Mouse (Mus musculus) neural tube, embryonic 15.5 days (tissue): Measurements from ENCODE around the gene Glt8d2. TPM values are rescaled to one million over a fixed set of nuclear protein-coding genes. Genes with fewer than 3 reads are reported as not detected.

Experiments
- ATAC-seq: fragments of 200-750 bp; cut with Nextera tagmentation; 2 replicates; pipeline ENCODE4 v1.8.0; 2017; ENCODE audit warnings: mild to moderate bottlenecking, moderate TSS enrichment, moderate library complexity; ENCODE audit not compliant: low FRiP score
- H3K27ac ChIP-seq: fragments of 300-500 bp; sonication (generic); replicated peaks from 2 replicates; pipeline ENCODE4 v1.5.1; 2015; ENCODE audit warnings: mild to moderate bottlenecking, inconsistent platforms
- H3K27me3 ChIP-seq: fragments of 300-500 bp; sonication (generic); replicated peaks from 2 replicates; pipeline ENCODE4 v1.6.1; 2015; ENCODE audit warnings: inconsistent platforms
- H3K36me3 ChIP-seq: fragments of 300-500 bp; sonication (generic); 2 replicates; pipeline ENCODE4 v1.6.1; 2015; ENCODE audit warnings: inconsistent platforms
- H3K4me1 ChIP-seq: fragments of 300-500 bp; sonication (generic); 2 replicates; pipeline ENCODE4 v1.6.1; 2015; ENCODE audit warnings: inconsistent platforms
- H3K4me2 ChIP-seq: fragments of 300-500 bp; sonication (generic); 2 replicates; pipeline ENCODE4 v1.6.1; 2015; ENCODE audit warnings: inconsistent platforms, mild to moderate bottlenecking, moderate library complexity
- H3K4me3 ChIP-seq: fragments of 300-500 bp; sonication (generic); replicated peaks from 2 replicates; pipeline ENCODE4 v1.5.1; 2015; ENCODE audit warnings: mild to moderate bottlenecking, inconsistent platforms
- H3K9ac ChIP-seq: fragments of 300-500 bp; sonication (generic); replicated peaks from 2 replicates; pipeline ENCODE4 v1.6.1; 2015; ENCODE audit warnings: mild to moderate bottlenecking, inconsistent platforms
- H3K9me3 ChIP-seq: fragments of 300-500 bp; sonication (generic); replicated peaks from 2 replicates; pipeline ENCODE4 v1.6.1; 2016; ENCODE audit warnings: inconsistent platforms
- WGBS: fragments of 180-500 bp; shearing (Covaris S2); methylation state at CpG from one replicate; pipeline ENCODE4 v1.1.7; 2015; ENCODE audit warnings: mixed read lengths; 5-methylcytosine and 5-hydroxymethylcytosine counted together
- polyA plus RNA-seq: library from polyadenylated mRNA; unstranded; fragments of >200 nt; fragmentation: Nextera tagmentation; extraction: Ambion mirVana; gene quantifications from 2 replicates; pipeline ENCODE4 v1.2.1, GENCODE M21; 2015

The Glt8d2 gene
- polyA plus RNA-seq, 1 experiment from 2014 or later: 1.8 TPM

- ATAC-seq: no peak
- Histone ChIP-seq H3K4me3 (no peak overlapping the region), H3K36me3 (no peaks in the 10 kb centered on the region), H3K9ac (no peak overlapping the region), H3K27ac (no peak overlapping the region), H3K4me1 (peaks cover 3% of the 10 kb centered on the region; the same call in 1 of the 2 replicates), H3K27me3 (no peaks in the 10 kb centered on the region), H3K9me3 (no peaks in the 10 kb centered on the region), H3K4me2 (no peak overlapping the region)
- 78% methylated on average over 6 of the region's 6 CpGs for WGBS
These were observed 20.2 kb downstream of the Glt8d2 start for GRCm38 (mm10) chr10:82670205-82670604.

GRCm38 (mm10) chr10:82666436-82667234, 23.8 kb downstream of the Glt8d2 start:
- no peaks in the 10 kb centered on the region for H3K9me3 ChIP-seq
- 0 out of 2 replicates have a peak overlapping the region, but pooled peaks have one; percentile 38 for H3K9ac ChIP-seq
- H3K4me3 ChIP-seq: no peak overlapping the region; the same call in 1 of the 2 replicates
- H3K27ac ChIP-seq: no peak overlapping the region
- WGBS: 22% methylated on average over 22 of the region's 22 CpGs
- H3K4me1 ChIP-seq: peaks cover 3% of the 10 kb centered on the region; the same call in 1 of the 2 replicates
- no peaks in the 10 kb centered on the region for H3K36me3 ChIP-seq
- peak overlapping the region; percentile 50 for H3K4me2 ChIP-seq
- H3K27me3 ChIP-seq: no peaks in the 10 kb centered on the region
- peak; percentile 94 for ATAC-seq

- Histone ChIP-seq H3K4me3 (no peak overlapping the region), H3K27me3 (no peaks in the 10 kb centered on the region), H3K36me3 (no peaks in the 10 kb centered on the region), H3K27ac (no peak overlapping the region), H3K4me2 (no peak overlapping the region), H3K9ac (no peak overlapping the region), H3K9me3 (no peaks in the 10 kb centered on the region), H3K4me1 (peaks cover 3% of the 10 kb centered on the region; the same call in 1 of the 2 replicates)
- 62% methylated on average over 3 of the region's 3 CpGs for WGBS
- ATAC-seq: no peak
These were observed 24.5 kb downstream of the Glt8d2 start for GRCm38 (mm10) chr10:82665951-82666350.

DNA sequence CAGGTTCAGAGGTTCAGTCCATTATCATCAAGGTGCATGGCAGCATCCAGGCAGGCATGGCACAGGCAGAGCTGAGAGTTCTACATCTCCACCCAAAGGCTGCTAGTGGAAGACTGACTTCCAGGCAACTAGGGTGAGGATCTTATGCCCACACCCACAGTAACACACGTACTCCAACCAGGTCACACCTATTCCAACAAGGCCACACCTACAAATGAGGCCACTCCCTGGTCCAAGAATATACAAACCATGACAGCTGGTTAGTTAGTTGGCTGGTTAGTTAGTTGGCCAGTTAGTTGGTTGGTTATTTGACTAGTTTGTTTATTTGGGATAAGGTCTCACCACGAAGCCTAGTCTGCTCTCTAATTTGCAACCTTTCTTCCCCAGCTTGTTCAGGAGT, 27.2 kb downstream of the Glt8d2 start:
- Histone ChIP-seq H3K9ac (no peak overlapping the region), H3K4me3 (no peak overlapping the region), H3K27me3 (no peaks in the 10 kb centered on the region), H3K27ac (no peak overlapping the region), H3K9me3 (no peaks in the 10 kb centered on the region), H3K36me3 (no peaks in the 10 kb centered on the region), H3K4me1 (peaks cover 3% of the 10 kb centered on the region; the same call in 1 of the 2 replicates), H3K4me2 (no peak overlapping the region)
- ATAC-seq: no peak
- 86% methylated on average over 2 of the region's 2 CpGs for WGBS

GRCm38 (mm10) chr10:82662267-82662990, 28.0 kb downstream of the Glt8d2 start:
- Histone ChIP-seq H3K27me3 (no peaks in the 10 kb centered on the region), H3K4me1 (peaks cover 3% of the 10 kb centered on the region; the same call in 1 of the 2 replicates), H3K36me3 (no peaks in the 10 kb centered on the region), H3K9ac (no peak overlapping the region), H3K4me3 (no peak overlapping the region), H3K9me3 (no peaks in the 10 kb centered on the region), H3K27ac (no peak overlapping the region), H3K4me2 (no peak overlapping the region)
- 79% methylated on average over 14 of the region's 14 CpGs for WGBS
- ATAC-seq: no peak

DNA sequence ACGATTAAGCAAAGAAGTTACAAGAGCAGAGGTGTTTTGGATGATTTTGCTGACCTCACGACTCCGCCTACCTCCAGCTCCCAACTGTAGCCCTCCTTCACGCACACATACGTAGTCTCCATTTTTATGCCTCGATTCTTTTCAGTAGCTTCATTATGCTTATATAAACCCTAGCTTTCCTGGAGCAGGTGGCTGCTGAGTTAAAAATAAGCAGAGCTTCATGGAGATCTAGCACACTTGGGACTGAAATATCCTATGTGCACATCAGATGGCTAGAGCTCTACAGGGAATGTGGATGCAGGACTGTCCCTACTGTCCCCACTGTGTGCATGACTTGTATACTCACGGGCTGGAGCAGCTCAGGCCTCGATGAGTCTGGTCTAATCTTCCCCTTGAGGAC, 28.6 kb downstream of the Glt8d2 start:
- 91% methylated on average over 8 of the region's 8 CpGs for WGBS
- H3K4me2 ChIP-seq: no peak overlapping the region
- no peaks in the 10 kb centered on the region for H3K9me3 ChIP-seq
- no peaks in the 10 kb centered on the region for H3K27me3 ChIP-seq
- peaks cover 3% of the 10 kb centered on the region; the same call in 1 of the 2 replicates for H3K4me1 ChIP-seq
- no peak overlapping the region for H3K9ac ChIP-seq
- no peak overlapping the region for H3K4me3 ChIP-seq
- H3K27ac ChIP-seq: no peak overlapping the region
- ATAC-seq: no peak
- H3K36me3 ChIP-seq: no peaks in the 10 kb centered on the region

- Histone ChIP-seq H3K36me3 (peaks cover 16% of the 10 kb centered on the region), H3K9ac (no peak overlapping the region), H3K4me2 (no peak overlapping the region), H3K4me3 (no peak overlapping the region), H3K9me3 (no peaks in the 10 kb centered on the region), H3K27ac (no peak overlapping the region), H3K4me1 (no peaks in the 10 kb centered on the region), H3K27me3 (no peaks in the 10 kb centered on the region)
- 85% methylated on average over 3 of the region's 3 CpGs for WGBS
- ATAC-seq: no peak
These were observed 35.9 kb downstream of the Glt8d2 start for GRCm38 (mm10) chr10:82654581-82654980.

DNA sequence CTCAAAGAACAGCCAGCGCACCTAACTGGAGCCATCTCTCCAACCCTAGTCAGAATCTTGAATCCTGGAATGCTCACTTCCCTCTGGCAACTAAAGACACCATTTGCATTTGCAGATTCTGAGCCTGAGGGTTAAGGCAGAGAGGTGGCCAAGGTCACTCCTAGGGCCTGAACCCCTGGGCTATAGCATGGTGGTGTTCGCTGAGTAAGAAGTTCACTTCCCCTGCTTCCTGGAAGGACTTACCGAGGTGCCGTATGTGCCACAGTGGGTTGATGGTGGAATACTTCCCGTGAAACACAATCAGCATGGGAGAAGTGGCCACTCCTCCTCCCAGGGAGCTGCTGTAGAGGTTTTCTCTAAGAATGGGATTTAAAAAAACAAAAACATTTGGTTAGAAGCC, 37.8 kb downstream of the Glt8d2 start:
- Histone ChIP-seq H3K4me3 (no peak overlapping the region), H3K9me3 (no peaks in the 10 kb centered on the region), H3K27ac (no peak overlapping the region), H3K36me3 (peaks cover 22% of the 10 kb centered on the region), H3K4me1 (no peaks in the 10 kb centered on the region), H3K9ac (no peak overlapping the region), H3K4me2 (no peak overlapping the region), H3K27me3 (no peaks in the 10 kb centered on the region)
- WGBS: 75% methylated on average over 5 of the region's 5 CpGs
- ATAC-seq: no peak

DNA sequence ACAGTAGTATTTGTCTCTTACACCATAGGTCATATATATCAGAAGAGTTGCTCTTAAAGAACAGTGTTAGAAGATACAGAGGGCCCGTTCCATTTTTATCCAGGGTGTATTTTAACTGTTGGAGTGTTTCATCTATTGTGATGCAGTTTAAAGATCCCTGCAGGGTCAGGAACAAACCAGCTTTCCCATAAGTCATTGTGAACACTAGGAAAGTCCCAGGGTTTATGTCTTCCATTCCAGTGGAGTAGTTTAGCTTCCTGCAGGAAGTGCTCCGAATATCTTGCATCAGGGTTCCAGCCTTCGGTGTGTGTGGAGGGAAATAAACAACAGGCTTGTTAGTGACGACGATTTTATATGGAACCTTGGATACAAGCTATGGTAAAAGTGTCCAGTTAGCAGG, 39.2 kb downstream of the Glt8d2 start:
- Histone ChIP-seq H3K9ac (no peak overlapping the region), H3K4me2 (no peak overlapping the region), H3K36me3 (peaks cover 34% of the 10 kb centered on the region), H3K27me3 (no peaks in the 10 kb centered on the region), H3K9me3 (no peaks in the 10 kb centered on the region), H3K4me3 (no peak overlapping the region), H3K4me1 (no peaks in the 10 kb centered on the region), H3K27ac (no peak overlapping the region)
- WGBS: 90% methylated on average over 5 of the region's 5 CpGs
- ATAC-seq: no peak

DNA sequence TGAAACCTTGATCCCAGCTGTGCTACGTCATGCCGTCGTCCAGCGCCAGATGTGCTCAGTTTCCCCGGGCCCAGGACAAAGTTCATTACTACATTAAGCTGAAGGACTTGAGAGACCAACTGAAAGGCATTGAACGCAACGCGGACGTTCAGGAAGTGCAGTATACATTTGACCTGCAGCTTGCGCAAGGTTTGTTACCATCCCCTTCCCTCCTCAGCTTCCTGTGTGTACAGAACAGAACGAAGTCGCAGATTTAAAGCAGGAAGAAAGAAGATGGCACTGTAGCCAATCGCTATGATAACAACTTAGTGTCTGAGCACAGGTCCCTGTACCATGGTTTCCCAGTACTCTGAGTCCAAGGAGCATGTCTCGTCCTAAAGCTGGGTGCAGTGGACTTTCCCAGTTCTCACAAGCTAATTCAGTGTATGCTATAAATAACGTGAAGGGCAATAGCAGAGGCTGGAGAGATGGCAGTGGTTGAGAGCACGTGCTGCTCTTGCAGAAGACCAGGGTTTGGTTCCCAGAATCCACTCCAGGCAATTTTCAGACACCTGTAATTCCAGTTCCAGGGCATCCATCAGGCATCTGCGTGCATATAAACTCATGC, 43.1 kb downstream of the Glt8d2 start:
- H3K27ac ChIP-seq: no peak overlapping the region
- H3K4me3 ChIP-seq: no peak overlapping the region
- H3K9me3 ChIP-seq: no peaks in the 10 kb centered on the region
- no peaks in the 10 kb centered on the region for H3K4me1 ChIP-seq
- no peak for ATAC-seq
- H3K36me3 ChIP-seq: peaks cover 67% of the 10 kb centered on the region
- H3K4me2 ChIP-seq: no peak overlapping the region
- WGBS: 96% methylated on average over 17 of the region's 17 CpGs
- no peak overlapping the region for H3K9ac ChIP-seq
- no peaks in the 10 kb centered on the region for H3K27me3 ChIP-seq

DNA sequence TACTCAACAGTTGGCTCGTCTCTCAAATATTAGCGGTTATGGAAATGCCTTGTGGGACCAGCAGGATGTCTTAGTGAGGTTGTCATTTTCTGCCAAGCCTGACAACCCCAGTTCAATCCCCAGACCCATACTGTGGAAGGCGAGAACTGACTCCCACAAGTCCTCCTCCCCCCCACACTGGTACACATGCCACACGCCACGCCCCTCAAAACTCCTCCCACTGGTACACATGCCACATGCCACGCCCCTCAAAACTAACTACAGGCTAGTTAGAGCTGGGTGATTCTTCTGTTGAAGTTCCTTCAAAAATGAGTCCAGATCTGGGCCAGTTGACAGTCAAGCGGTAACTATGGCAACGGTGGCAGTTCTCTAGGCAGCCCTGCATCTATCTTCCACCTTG, 44.4 kb downstream of the Glt8d2 start:
- Histone ChIP-seq H3K9me3 (no peaks in the 10 kb centered on the region), H3K4me3 (no peak overlapping the region), H3K36me3 (peaks cover 69% of the 10 kb centered on the region), H3K27ac (no peak overlapping the region), H3K4me1 (no peaks in the 10 kb centered on the region), H3K4me2 (no peak overlapping the region), H3K9ac (no peak overlapping the region), H3K27me3 (no peaks in the 10 kb centered on the region)
- no peak for ATAC-seq
- WGBS: 94% methylated on average over 8 of the region's 8 CpGs
